Mouse (Mus musculus): Measurements from ENCODE around the gene Gm20736. TPM values are rescaled to one million over a fixed set of nuclear protein-coding genes. Genes with fewer than 3 reads are reported as not detected.

Gm20736 gene
- total RNA-seq (2023): not detected

DNA sequence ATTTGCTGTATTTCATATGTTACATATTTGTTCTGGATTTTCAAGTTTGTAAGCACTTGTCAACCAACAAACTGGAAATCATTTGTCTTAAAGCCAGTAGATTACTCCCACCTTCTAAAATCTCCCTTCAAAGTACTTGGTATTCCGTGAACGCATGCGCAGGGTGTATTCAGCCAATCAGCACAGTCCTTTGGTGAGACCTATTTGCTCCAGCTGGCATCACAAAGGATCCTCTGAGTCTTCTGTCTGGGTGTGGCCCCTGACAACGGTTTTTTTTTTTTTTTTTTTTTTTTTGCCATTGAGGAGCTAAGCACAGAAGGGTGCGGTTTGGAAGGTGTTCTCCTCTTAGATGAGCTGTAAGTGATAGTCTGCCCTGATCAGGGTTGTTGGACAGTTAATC is at the start of gene Gm20736:
Gene Gm20736, plus strand, starts transcription at position 301 of the 400 bp plus-strand sequence.

Other genes with a start within 250 kb of the Gm20736 start
- not detected for gene Gm20924, start 170.2 kb upstream of the Gm20736 start, total RNA-seq (2023)